ENCODE assay signal across 8 mouse cellular contexts in the genomic region with DNA sequence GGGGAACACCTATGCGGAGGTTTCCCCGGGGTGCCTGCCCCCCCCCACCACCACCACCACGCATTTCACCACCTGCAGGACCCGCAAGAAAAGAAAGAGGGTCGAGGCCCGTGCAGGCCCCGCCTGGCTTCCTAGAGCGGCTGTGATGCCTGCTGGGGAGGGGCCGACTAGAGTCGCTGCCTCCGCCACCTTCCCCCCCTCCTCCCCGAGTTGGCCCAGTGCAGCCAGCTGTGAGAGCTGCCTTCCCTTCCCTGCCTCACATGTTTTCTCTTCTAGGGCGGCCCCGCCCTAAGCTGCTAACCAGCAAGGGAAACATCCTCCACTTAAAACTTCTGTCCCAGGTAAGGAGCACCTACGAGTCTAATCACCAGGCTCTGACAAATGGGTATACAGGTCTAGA. TPM values are rescaled to one million over a fixed set of nuclear protein-coding genes. Genes with fewer than 3 reads are reported as not detected.
DNase-seq lines count a peak whose midpoint lies in the region; ATAC-seq and TF ChIP-seq lines count a peak whose summit lies in the region.
"Not testable (repeated sequence)": the region's sequence is repeated elsewhere in the genome, so short reads cannot be mapped to it uniquely, and the experiment has no call there.

No protein-coding gene starts in this region.

- WGBS in embryonic facial prominence, embryonic 11.5 days: 25% methylated on average over 14 of the region's 15 CpGs
- 19% methylated on average over 15 of the region's 15 CpGs for WGBS in heart, embryonic 10.5 days
- 26% methylated on average over 15 of the region's 15 CpGs for WGBS in hindbrain, embryonic 13.5 days
- WGBS in kidney, postnatal 0 days: 39% methylated on average over 15 of the region's 15 CpGs
- 57% methylated on average over 14 of the region's 15 CpGs for WGBS in liver, embryonic 12.5 days (ENCODE audit: insufficient replicate concordance)
- 23% methylated on average over 15 of the region's 15 CpGs for WGBS in midbrain, embryonic 15.5 days
- WGBS in stomach, postnatal 0 days: 32% methylated on average over 15 of the region's 15 CpGs

- peak; percentile 13 for DNase-seq in embryonic facial prominence, embryonic 11.5 days (ENCODE audit: low spot score)
- not testable (repeated sequence) for DNase-seq in heart, embryonic 10.5 days (ENCODE audit: low spot score); kidney, postnatal 0 days (ENCODE audit: low spot score)
- DNase-seq in stomach, postnatal 0 days (ENCODE audit: low spot score): peak; percentile 22

- peak overlapping the region; percentile 46 for H3K9ac ChIP-seq in ES-Bruce4 (ENCODE audit: low read depth, poor library complexity, severe bottlenecking)
- peak overlapping the region; percentile 44; the same call in 1 of the 2 replicates for H3K9ac ChIP-seq in embryonic facial prominence, embryonic 11.5 days (replicated peaks; ENCODE audit: low read length)
- not testable (repeated sequence) for H3K9ac ChIP-seq in hindbrain, embryonic 13.5 days; kidney, postnatal 0 days (ENCODE audit: low read depth, low read length); liver, embryonic 12.5 days; midbrain, embryonic 15.5 days; stomach, postnatal 0 days (ENCODE audit: low read length)

- not testable (repeated sequence) for TF ChIP-seq CTCF in ES-Bruce4 (IDR thresholded peaks at IDR 0.05; ENCODE audit: low read depth, low read length); kidney, postnatal 0 days (IDR thresholded peaks at IDR 0.05; ENCODE audit: low read depth); stomach, postnatal 0 days (IDR thresholded peaks at IDR 0.05; ENCODE audit: low read depth)

- not testable (repeated sequence) for TF ChIP-seq POLR2A in ES-Bruce4 (IDR thresholded peaks at IDR 0.05; ENCODE audit: insufficient read depth, low read length)

- H3K36me3 ChIP-seq in ES-Bruce4 (ENCODE audit: control insufficient read depth, insufficient read depth, low read length, poor library complexity, severe bottlenecking); embryonic facial prominence, embryonic 11.5 days (replicated peaks; ENCODE audit: control insufficient read depth, insufficient read depth, low read depth, low read length); heart, embryonic 10.5 days; hindbrain, embryonic 13.5 days; kidney, postnatal 0 days (ENCODE audit: insufficient read depth, low read length); liver, embryonic 12.5 days; midbrain, embryonic 15.5 days (replicated peaks); stomach, postnatal 0 days (ENCODE audit: control insufficient read depth, insufficient read depth, low read length): not testable (repeated sequence)

- not testable (repeated sequence) for ATAC-seq in embryonic facial prominence, embryonic 11.5 days (replicated peaks; ENCODE audit: insufficient number of reproducible peaks, low FRiP score, low TSS enrichment, low read depth); hindbrain, embryonic 13.5 days (ENCODE audit: low FRiP score); liver, embryonic 12.5 days; midbrain, embryonic 15.5 days (replicated peaks); stomach, postnatal 0 days (ENCODE audit: low FRiP score, low TSS enrichment)
- 0 out of 2 replicates have a peak, but pooled peaks have one; percentile 40 for ATAC-seq in kidney, postnatal 0 days (replicated peaks; ENCODE audit: low FRiP score, low read depth)

- not testable (repeated sequence) for TF ChIP-seq EP300 in ES-Bruce4 (IDR thresholded peaks at IDR 0.05; ENCODE audit: insufficient read depth, low read depth, low read length); stomach, postnatal 0 days (optimal IDR thresholded peaks at IDR 0.05)

- H3K27ac ChIP-seq in ES-Bruce4 (ENCODE audit: insufficient read depth, low read length); embryonic facial prominence, embryonic 11.5 days (replicated peaks; ENCODE audit: low read depth, low read length); hindbrain, embryonic 13.5 days; kidney, postnatal 0 days; liver, embryonic 12.5 days; midbrain, embryonic 15.5 days; stomach, postnatal 0 days (replicated peaks): not testable (repeated sequence)
- H3K27ac ChIP-seq in heart, embryonic 10.5 days: peak overlapping the region; percentile 72; the same call in 1 of the 2 replicates

- not testable (repeated sequence) for H3K4me1 ChIP-seq in ES-Bruce4 (ENCODE audit: control insufficient read depth, insufficient read depth, low read length); embryonic facial prominence, embryonic 11.5 days (ENCODE audit: control insufficient read depth, insufficient read depth, low read length); heart, embryonic 10.5 days; hindbrain, embryonic 13.5 days (replicated peaks); kidney, postnatal 0 days (replicated peaks; ENCODE audit: insufficient read depth, low read length); liver, embryonic 12.5 days; midbrain, embryonic 15.5 days; stomach, postnatal 0 days (replicated peaks; ENCODE audit: control insufficient read depth, insufficient read depth)

- not testable (repeated sequence) for H3K27me3 ChIP-seq in ES-Bruce4 (ENCODE audit: control insufficient read depth, insufficient read depth, low read length, poor library complexity, severe bottlenecking); embryonic facial prominence, embryonic 11.5 days (ENCODE audit: control insufficient read depth, insufficient read depth, low read length); heart, embryonic 10.5 days (ENCODE audit: insufficient read depth, poor library complexity, severe bottlenecking); hindbrain, embryonic 13.5 days; kidney, postnatal 0 days (ENCODE audit: insufficient read depth, low read length); liver, embryonic 12.5 days (replicated peaks); midbrain, embryonic 15.5 days (replicated peaks); stomach, postnatal 0 days (ENCODE audit: control insufficient read depth, insufficient read depth, low read length)

- H3K9me3 ChIP-seq in ES-Bruce4 (replicated peaks; ENCODE audit: control insufficient read depth, insufficient read depth, low read length, poor library complexity, severe bottlenecking); embryonic facial prominence, embryonic 11.5 days (replicated peaks; ENCODE audit: control insufficient read depth, low read length); heart, embryonic 10.5 days; hindbrain, embryonic 13.5 days; kidney, postnatal 0 days (replicated peaks; ENCODE audit: low read length); liver, embryonic 12.5 days (replicated peaks); midbrain, embryonic 15.5 days; stomach, postnatal 0 days (ENCODE audit: control insufficient read depth, low read length): not testable (repeated sequence)

- H3K4me2 ChIP-seq in embryonic facial prominence, embryonic 11.5 days (ENCODE audit: low read depth, low read length): peak overlapping the region; percentile 16
- H3K4me2 ChIP-seq in hindbrain, embryonic 13.5 days: peak overlapping the region; percentile 27; the same call in 1 of the 2 replicates
- 0 out of 2 replicates have a peak overlapping the region, but pooled peaks have one; percentile 27 for H3K4me2 ChIP-seq in kidney, postnatal 0 days (ENCODE audit: low read length)
- H3K4me2 ChIP-seq in liver, embryonic 12.5 days: peak overlapping the region; percentile 18; the same call in 1 of the 2 replicates
- peak overlapping the region; percentile 10; the same call in 1 of the 2 replicates for H3K4me2 ChIP-seq in midbrain, embryonic 15.5 days
- H3K4me2 ChIP-seq in stomach, postnatal 0 days (replicated peaks; ENCODE audit: low read depth): not testable (repeated sequence)

- H3K4me3 ChIP-seq in ES-Bruce4 (ENCODE audit: low read depth, low read length): peak overlapping the region; percentile 45
- H3K4me3 ChIP-seq in embryonic facial prominence, embryonic 11.5 days (ENCODE audit: low read depth, low read length): peak overlapping the region; percentile 19; the same call in 1 of the 2 replicates
- H3K4me3 ChIP-seq in heart, embryonic 10.5 days: peak overlapping the region; percentile 55
- H3K4me3 ChIP-seq in hindbrain, embryonic 13.5 days: peak overlapping the region; percentile 9; the same call in 1 of the 2 replicates
- not testable (repeated sequence) for H3K4me3 ChIP-seq in kidney, postnatal 0 days (replicated peaks; ENCODE audit: low read depth, low read length); liver, embryonic 12.5 days; midbrain, embryonic 15.5 days
- H3K4me3 ChIP-seq in stomach, postnatal 0 days (ENCODE audit: low read depth, low read length): 0 out of 2 replicates have a peak overlapping the region, but pooled peaks have one; percentile 8

RNA-seq across cellular contexts. Expression of gene Acer3, which starts 52.8 kb away (rescaled TPM):
- 18.4 and 19.2 TPM in 2 replicates for polyA plus RNA-seq in ES-Bruce4 (2011; ENCODE audit: insufficient read depth, insufficient read length, low read depth, missing spikeins)
- 18.7 and 21.5 TPM in 2 replicates for polyA plus RNA-seq in embryonic facial prominence, embryonic 11.5 days (2014; fragmentation: Nextera tagmentation; extraction: Ambion mirVana)
- 25.7 and 32.7 TPM in 2 replicates for polyA plus RNA-seq in heart, embryonic 10.5 days (2016; fragmentation: Nextera tagmentation; extraction: Ambion mirVana)
- polyA plus RNA-seq in hindbrain, embryonic 13.5 days (2015; fragmentation: Nextera tagmentation; extraction: Ambion mirVana): 16.6 and 18.3 TPM in 2 replicates
- 22.1 and 25.1 TPM in 2 replicates for polyA plus RNA-seq in kidney, postnatal 0 days (2015; fragmentation: Nextera tagmentation; extraction: Ambion mirVana)
- 24.6 and 26.6 TPM in 2 replicates for polyA plus RNA-seq in liver, embryonic 12.5 days (2016; fragmentation: Nextera tagmentation; extraction: Ambion mirVana)
- polyA plus RNA-seq in midbrain, embryonic 15.5 days (2015; fragmentation: Nextera tagmentation; extraction: Ambion mirVana): 18.3 and 18.8 TPM in 2 replicates
- 37.7 and 39.3 TPM in 2 replicates for polyA plus RNA-seq in stomach, postnatal 0 days (2015; fragmentation: Nextera tagmentation; extraction: Ambion mirVana)
